Mouse (Mus musculus): ENCODE results near the gene Irak2.
"Not testable (repeated sequence)": the region's sequence is repeated elsewhere in the genome, so short reads cannot be mapped to it uniquely, and the experiment has no call there.

Gene Irak2

DNA sequence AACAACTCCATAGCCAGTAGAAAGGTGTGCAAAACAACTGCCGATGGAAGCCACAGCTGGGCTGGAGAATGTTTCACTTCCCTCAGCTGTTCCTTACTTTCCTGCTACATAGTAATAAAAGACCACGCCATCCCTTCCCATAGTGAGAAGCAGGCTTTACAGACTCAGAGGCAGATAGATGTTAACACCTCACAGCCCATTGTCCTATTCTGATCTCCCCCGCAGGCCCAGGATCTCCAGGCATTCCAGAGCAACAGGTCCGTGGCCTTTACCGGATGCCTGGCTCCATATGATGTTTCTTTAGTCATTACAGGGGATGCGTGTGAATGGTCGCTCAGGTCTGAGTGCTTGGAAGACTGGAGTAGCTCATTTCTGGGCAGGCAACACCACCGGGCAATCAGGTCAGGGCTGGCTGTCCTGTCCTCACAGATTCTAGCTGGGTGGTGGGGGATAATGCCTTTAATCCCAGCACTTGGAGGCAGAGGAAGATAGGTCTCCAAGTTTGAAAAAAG, 29.4 kb downstream of the Irak2 start:
- DNase-seq (ENCODE audit: low spot score in 2 of 2), result no peak

DNA sequence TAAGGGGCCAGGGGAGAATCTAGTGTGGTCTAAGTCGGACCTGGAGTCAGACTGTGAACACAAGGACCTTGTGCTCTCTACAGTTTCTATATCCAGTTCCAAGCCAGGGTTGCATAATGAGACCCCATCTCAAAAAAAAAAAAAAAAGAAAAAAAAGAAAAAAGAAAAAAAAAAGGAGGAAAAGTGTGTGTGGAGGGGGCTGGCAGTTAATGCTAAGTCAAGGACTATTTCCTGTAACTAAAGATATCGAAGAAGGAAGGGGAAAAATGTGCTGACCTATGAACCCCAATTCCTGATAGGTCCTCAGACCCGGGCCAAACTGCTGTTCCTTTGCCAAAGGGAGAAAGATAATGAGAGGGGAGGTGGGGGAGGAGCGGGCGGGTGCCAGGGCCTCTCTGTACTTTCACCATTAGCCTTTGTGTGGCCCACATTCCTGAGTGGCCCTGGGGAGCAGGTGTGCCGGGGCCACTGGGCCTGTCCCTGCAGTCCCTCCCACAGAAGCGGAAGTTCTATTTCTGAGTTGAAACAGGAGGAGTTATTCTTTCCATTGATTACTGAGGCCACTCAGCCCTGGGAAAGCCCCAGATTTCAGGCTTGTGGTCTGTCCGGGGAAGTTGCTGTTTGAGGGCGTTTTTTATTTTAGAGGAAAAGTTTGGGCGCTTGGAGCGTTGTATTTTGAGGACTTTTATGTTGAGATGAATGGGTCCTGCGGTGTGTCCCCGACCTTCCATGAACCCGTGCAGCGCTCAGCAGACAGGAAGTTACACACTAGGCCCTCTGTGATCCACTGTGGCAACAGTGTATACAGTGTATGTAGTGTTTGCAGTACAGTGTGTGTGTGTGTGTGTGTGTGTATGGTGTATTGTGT, 30.3 kb downstream of the Irak2 start:
- no peak for DNase-seq (ENCODE audit: low spot score in 2 of 2)

DNA sequence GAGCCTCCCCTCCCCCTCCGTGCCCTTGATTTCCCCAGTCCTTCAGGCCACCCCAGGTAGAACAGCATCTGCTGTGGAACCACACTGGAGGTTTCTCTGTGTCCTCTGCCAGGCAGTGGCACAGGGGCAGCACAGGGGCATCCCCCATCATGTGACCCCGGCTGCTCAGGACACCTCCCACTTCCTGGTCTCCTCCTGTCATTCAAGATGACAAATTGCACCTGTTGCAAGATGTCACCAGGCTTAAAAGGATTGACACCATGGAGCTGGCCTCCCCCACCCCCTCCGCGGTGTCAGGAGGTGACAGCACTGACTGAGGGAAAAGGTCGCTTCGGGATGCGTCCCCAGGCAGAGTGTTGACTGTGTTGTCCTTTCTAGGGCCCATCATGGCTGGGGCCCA, 31.6 kb downstream of the Irak2 start:
- no peak for DNase-seq (ENCODE audit: low spot score in 2 of 2)

DNA sequence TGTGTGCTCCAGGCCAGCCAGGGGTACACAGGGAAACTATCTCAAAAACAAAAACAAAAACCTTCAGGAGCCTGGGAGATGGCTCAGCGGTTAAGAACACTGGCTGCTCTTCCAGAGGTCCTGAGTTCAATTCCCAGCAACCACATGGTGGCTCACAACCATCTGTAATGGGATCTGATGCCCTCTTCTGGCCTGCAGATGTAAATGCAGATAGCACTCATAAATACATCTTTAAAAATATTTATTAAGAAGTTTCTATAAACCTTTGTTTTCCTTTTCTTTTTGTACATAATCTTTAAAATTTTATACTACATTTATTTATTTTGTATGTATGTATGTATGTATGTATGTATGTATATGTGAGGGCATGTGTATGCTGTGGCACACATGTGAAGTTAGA, 33.8 kb downstream of the Irak2 start:
- not testable (repeated sequence) for DNase-seq (ENCODE audit: low spot score in 2 of 2)

DNA sequence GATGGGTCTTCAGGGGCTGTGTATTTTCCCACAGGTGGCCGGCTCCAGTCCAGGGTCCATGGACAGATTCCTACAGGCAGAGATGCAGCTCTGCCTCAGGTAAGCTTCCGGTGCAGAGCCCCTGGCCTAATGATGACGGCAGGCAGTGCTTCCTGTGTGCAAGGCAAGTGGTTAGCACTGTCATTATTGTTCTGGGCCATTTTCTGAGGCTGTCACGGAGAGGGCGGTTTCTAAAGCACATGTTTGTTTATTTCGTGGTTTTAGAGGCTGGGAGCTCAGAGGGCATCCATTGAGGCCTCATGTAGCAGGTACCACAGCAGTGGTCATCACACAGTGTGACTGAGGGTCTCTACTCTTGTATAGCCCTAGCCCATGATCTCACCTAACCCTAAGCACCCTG, 34.7 kb downstream of the Irak2 start:
- DNase-seq (ENCODE audit: low spot score in 2 of 2), result no peak

DNA sequence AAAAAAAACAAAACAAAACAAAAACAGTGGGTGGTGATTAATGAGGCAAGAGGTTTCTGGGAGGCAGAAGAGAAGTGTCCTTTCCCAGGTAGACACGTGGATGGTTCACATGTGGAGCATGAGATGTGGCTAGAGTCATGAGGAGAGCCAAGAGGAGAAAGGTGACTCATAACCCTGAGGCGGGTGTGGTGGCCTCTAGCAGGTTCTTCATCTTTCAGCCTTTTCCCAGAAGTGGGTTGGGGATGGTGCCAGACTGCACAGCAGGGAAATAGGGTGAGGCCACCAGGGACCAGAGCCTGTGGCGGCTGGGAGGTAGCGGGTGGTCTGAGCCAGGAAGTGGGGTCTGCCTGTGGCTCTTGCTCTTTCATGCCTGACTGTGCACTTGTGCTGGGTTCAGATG, 37.0 kb downstream of the Irak2 start:
- no peak for DNase-seq (ENCODE audit: low spot score in 2 of 2)

DNA sequence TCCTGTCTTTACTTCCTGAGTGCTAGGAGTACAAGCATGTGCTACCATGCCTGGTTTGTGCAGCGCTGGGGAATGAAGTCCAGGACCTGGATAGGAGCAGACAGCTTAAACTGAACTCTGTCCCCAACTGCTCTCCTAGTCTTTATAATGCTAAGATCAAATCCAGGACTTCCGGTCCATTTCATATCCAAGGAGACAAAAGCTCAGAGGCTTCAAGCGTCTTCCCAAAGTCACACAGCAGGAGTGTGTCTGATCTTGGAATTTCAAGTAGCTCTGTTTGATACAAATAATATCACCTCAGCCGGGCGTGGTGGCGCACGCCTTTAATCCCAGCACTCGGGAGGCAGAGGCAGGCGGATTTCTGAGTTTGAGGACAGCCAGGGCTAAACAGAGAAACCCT, 37.7 kb downstream of the Irak2 start:
- DNase-seq (ENCODE audit: low spot score in 2 of 2), result no peak

DNA sequence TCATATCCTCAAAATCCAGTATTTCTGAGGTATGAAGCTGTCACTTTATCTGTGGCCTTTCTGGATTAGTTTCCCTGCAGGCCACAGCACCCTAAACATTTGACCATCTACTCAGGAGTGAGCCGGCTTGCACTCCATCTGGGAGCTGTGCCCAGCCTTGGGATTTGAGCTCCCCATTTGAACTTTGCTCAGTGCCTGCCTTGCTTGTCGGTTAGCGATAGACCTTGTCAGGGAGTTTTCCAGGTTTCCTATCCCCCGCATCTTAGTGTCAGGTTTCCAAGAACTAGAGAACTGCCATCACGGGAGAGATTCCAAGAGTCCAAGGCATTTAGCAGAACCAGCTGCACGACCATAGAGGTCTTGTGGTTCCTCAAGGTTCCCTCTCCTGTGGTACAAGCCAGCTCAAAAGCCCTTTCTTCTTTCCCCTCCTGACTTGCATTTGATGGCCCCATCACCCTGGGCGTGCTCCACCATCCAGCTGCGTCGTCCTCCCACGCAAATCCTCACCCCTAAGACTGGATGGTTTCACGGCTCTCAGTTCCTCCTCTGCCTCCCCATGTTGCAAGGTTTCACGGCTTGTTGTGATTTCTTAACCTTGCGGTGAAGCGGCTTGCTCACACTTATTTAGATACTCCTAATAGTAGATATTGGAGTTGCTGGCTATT, 38.9 kb downstream of the Irak2 start:
- no peak for DNase-seq (ENCODE audit: low spot score in 2 of 2)

DNA sequence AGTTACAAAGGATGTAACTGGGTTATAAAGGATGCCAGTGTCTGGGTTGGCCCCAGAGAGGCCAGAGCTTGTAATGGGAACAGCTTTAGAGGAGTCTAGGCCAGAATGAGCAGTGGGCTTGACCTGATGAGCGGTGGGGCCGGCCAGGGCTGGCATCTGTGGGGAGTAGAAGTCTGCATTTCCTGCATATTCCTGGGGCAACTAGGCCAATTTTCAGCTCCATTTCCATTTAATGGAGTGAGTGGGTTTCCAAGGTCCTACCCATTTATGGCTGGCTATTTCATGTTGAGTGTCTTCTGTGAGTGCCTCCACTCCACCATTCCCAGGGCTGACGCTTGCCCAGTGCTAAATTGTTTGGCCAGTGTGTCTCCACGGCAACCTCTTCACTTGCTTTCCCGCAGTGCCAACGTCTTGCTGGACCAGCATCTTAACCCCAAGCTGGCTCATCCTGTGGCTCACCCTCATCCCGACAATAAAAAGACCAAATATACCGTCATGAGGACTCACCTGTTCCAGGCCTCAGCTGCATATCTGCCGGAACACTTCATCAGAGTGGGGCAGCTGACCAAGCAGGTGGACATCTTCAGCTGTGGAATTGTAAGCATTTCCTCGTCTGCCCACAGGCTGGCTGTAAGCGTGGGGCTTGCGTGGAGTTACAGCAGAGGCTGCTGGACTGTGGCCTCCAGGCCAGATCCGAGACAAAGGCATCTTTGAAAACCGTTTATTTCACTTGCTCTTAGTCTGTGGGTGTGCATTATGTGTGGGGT, 40.2 kb downstream of the Irak2 start:
- DNase-seq (ENCODE audit: low spot score in 2 of 2), result no peak

DNA sequence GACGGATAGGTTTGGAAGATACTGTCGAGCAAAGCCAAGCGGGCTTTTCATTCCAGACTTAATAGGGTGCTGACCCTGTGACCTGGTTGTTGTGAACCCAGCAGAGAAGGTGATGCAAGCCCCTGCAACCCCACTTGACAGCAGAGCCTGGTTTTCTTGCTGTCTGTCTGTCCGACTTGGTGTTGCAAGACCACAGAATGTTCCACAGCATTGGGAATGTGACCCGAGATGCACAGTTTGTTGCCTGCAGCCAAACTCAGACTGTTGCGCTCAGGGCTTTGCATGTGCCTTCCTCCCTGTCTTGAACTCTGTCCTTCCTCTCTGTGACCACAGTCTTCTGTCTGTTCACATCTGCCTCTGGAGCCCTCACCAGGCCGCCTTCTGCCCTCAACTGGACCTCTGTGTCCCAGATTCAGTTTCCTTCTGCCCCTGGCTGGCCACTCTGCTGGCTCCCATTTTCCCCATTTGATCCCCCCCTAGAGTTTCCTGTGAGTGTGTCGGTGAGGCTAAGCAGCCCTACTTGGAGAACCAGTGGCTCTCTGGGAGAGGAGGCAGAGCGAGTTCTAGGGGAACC, 41.8 kb downstream of the Irak2 start:
- no peak for DNase-seq (ENCODE audit: low spot score in 2 of 2)

DNA sequence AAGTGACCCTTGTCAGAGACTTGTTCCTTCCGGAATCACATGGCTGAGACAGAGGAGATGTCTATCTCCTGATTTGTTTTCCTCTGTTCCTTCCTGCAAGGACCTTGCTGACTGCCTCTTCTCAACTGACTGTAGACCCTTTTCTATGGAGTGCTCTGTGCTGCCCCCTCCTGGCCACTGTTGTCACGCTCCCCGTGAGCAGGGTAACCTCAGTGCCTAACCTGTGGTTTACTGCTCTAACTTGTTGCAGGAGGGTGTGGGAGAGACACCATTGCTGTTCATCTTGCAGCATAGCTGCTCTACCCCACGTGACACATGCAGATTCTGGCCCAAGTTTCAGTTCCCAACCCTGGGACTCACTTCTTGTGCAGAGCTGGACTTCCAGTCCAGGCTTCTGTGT, 43.0 kb downstream of the Irak2 start:
- DNase-seq (ENCODE audit: low spot score in 2 of 2), result peak; percentile 70 to 73

DNA sequence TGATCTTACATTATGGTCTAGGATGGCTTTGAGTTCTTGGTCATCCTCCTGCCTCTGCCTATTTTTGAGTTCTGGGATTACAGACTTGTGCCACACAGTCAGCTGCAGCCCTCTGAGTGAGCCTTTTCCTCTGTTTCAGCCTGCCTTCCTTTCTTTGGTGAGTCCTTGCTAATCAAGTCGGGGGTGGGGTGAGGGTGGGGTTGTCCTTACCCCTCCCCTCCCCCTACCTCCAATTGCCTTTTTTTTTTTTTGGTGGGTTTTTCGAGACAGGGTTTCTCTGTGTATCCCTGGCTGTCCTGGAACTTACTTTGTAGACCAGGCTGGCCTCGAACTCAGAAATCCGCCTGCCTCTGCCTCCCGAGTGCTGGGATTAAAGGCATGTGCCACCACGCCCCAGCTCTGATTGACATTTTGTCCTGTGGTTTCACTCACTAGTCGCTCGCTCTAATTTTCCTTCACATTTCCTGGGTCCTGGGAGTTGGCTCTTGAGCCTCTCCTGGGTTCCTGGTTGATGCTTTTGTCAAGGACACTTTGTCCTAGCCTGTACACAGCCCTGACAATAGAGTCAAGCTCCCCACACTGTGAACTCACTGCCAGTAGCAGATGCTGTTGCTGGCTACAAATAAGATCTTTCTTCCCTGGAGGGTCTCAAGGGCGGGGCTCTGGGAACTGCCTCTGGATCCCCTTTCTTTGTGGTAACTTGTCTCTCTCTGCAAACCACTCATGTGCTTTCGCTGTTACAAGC, 45.0 kb downstream of the Irak2 start:
- DNase-seq (ENCODE audit: low spot score in 2 of 2), result no peak

DNA sequence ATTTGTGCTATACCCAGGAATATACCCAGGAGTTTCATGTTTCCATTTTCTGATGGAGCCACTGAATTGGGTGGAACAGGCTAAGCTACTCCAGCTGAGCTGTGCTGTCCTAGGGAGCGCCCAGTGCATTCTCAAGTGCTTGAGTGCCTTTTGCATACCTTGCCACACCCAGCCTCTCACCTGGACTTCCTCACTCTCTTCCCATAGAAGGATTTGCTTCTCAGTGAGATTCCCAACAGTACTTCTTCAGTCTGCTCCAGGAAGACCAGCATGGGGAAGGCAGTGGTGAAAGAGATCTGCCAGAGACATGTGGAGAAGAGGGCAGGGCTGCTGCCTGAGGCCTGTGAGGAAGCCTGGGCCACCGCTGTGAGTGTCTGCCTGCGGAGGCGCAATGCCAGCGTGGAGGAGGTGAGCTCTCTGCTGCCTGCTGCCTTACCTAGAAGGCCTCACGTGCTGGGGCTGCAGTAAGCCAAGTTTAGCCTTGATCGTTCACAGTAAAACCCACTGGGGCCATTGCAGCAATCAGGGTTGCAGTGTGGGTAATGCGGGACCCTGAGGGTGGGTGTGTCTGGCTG, 48.4 kb downstream of the Irak2 start:
- DNase-seq (ENCODE audit: low spot score in 2 of 2), result no peak

DNA sequence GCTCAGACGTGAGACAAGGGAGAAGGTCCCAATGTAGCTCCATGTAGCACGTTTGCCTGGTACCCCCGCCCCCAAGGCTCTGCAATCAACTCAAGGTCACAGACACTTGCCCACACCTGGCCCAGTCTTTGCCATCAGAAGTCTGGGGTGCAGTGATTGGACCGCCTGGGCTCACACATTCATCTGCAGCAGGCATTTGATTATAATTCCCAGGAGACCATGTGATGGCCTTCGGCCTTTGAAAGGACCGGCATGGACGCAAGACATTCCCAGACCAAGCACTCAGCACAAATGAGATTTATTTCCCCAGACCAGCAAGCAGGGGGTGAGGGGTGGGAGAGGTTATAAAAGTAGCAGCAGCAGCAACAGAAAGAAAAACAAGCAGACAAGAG, 51.7 kb downstream of the Irak2 start:
- no peak for DNase-seq (ENCODE audit: low spot score in 2 of 2)

DNA sequence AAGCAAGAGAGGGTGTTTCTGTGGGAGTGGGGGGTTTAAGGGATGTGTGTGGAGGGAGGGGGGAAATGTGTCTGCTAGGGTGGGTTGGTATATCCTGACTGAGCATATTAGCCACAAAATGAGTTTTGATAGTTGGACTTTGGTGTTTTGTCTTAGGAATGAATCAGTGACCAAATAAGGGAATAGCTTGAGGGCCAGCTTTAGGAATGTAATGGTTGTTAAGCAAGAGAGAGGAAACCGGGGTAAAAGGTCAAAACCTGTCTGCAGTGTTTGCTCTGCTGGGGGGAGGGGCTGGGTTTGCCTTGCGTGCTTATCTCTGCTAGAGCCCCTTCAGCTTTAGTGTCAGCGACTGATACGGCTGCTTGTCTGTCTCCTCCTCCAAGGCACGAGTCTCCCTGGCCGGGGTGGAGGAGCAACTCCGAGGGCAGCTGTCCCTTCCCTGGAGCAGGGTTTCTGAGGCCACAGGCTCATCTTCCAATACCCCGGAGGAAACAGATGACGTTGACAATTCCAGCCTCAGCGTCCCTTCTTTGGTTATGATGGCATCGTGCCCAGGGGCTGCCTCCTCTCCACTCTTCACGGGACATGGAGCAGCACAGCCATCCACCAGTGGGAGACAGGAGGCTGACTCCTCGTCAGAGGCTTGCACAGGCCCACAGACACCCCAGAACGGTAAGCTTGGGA, 52.3 kb downstream of the Irak2 start:
- DNase-seq (ENCODE audit: low spot score in 2 of 2), result no peak

DNA sequence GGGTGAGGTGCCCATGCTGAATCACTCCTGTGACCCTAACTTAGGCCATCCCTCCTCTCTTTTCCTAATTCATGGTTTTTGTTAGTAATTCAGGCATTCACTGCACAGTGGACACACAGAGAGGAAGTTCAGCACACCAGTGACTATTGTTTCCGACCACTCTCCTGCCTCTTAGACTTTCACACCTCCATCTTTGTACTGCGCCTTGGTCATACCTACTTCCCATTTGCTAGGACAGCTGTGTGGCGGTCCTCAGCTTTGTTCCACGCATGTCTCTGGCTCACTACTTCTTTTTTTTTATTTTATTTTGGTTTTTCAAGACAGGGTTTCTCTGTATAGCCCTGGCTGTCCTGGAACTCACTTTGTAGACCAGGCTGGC, 52.8 kb downstream of the Irak2 start:
- DNase-seq (ENCODE audit: low spot score in 2 of 2), result no peak

DNA sequence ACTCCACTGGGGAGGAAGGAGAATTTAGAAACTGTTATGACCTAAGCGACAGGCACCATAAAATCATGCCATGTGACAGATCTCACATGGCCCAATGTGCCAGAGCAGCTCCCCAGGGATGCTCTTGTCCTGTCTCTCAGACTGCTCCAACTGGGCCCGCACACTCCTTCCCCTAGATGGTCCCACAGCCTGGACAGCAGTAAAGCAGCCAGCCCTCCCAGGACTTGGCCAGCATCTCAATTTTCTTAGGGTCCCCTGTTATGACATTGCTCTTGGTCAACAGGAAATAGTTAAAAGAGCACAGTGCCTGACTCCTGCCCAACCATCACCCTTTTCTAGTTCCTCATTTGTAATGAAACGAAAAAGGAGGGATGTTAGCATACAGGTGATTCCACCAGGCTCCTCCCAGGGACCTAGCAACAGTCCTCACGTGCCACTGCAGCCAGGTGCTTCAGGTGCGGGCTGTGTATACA, 54.4 kb downstream of the Irak2 start:
- no peak for DNase-seq (ENCODE audit: low spot score in 2 of 2)

DNA sequence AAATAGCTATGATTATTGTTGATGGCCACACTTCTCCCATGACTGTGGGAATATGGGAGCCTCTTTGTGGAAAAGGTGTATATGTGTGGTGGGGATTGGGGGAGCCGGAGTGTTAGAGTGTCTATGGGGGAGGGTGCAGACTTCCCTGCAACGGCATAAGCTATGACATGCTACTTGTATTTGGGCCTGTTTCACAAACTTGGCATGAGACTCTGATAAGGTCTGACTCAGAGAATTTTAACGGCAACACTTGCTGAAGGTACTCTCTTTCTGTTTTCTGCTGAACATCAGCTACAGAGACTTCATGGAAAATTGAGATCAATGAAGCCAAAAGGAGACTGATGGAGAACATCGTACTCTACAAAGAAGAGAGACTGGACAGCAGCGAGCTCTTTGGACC, 55.1 kb downstream of the Irak2 start:
- no peak for DNase-seq (ENCODE audit: low spot score in 2 of 2)

DNA sequence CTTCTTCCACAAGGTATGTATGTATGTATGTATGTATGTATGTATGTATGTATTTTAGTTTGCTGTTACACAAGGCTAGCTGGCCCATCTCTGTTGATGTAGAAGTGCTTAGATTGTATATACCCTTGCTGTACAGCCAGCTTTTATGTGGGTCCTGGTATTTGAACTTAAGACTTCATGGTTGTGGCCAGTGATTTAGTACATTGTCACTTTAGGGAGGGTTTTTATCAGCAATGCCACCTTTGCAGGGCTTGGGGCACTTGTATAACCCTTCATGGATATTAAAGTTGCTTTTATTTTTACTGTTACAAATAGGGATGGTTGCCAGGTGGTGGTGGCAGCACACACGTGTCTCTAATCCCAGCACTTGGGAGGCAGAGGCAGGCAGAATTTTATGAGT, 56.9 kb downstream of the Irak2 start:
- DNase-seq (ENCODE audit: low spot score in 2 of 2), result no peak

DNA sequence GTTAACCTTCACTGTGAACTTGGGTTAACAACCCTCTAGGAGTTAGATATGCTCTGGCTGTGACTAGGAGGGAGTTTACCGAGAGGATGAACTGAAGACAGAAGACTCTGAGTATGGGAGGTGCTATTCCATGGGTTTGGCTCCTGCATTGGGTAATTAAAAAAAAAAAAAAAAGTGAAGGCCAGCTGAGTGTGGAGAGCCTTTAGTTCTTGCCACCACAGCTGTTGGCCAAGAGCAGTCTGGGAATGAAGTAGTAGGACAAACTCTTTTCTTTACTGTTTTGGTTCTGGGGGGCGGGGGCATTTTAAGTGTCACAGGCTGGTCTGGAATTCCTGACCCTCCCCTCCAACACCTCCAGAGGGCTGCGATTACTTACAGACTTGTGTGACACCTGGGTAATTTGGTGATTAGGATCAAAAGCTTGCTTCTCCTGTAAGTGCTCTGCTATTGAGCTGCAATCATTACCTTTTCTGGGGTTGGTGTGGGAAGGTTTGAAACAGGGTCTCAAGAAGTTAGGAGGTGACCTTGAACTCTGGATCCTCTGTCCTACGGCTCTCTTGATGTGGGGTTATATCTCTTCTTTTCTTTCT, 57.6 kb downstream of the Irak2 start:
- DNase-seq (ENCODE audit: low spot score in 2 of 2), result no peak

Data from frontal cortex, postnatal 25 days (tissue).